ENCODE assay signal across 8 mouse cellular contexts in the genomic region with DNA sequence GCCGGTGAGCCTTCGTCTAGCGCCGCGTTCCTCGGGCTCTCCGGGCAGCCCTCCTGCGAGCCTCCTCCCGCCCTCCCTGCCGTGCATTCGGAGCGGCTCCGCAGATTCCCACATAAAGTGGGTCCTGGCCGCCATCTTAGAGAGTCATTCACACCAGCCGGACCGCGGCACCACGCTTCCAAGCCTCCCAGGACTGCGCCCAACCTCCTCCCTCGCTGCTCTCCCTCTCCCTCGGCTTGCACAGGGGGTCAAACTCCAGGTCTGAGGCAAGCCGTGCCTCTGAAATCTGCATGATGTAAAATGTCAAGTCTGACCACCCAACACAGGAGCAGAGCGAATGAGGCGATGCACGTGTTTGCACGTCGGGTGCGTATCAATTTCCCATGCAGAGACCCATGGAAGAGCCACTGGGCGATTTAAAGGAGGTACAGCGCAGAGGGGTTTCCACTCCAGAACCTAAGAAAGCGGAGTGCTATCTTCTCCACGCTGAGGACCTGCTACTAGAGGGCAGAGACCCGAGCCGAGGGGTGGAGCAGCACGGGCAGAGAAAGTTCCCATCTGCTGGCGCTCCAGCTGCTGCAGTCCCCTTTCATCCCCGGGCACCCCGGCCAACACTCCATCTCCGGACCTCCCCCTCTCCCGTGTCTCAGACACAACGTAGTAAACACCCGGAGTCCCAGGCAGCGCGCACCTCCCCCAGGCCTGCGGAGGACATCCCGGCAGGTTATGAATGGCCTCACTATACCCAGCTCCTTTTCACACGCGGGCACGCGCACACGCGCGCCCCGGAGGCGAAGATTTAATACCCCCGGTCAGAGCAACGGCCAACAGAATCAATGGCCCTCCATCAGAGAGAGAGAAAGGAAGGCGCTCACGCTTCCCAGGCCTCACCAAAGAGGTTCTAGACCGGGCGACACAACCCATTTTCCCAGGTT. TPM values are rescaled to one million over a fixed set of nuclear protein-coding genes. Genes with fewer than 3 reads are reported as not detected.
DNase-seq lines count a peak whose midpoint lies in the region; ATAC-seq lines count a peak whose summit lies in the region.

No protein-coding gene starts in this region.

- H3K4me2 ChIP-seq in hindbrain, embryonic 16.5 days (ENCODE audit: low read length) = peak overlapping the region; percentile 72

- no peaks in the 10 kb centered on the region for H3K36me3 ChIP-seq in hindbrain, embryonic 16.5 days (ENCODE audit: control insufficient read depth, insufficient read depth, low read length)
- H3K36me3 ChIP-seq in megakaryocyte, embryonic 14.5 days (replicated peaks; ENCODE audit: low read length) = no peaks in the 10 kb centered on the region

- peak overlapping the region; percentile 96 for H3K4me3 ChIP-seq in hindbrain, embryonic 16.5 days (ENCODE audit: low read length)
- peak overlapping the region; percentile 98 for H3K4me3 ChIP-seq in megakaryocyte, embryonic 14.5 days (replicated peaks)

- peak; percentile 75 for ATAC-seq in hindbrain, embryonic 16.5 days
- ATAC-seq in activated CD4-positive, CD25-positive, alpha-beta regulatory T cell, adult 4 months = no peak

- H3K9me3 ChIP-seq in hindbrain, embryonic 16.5 days (ENCODE audit: control insufficient read depth, low read length) = no peaks in the 10 kb centered on the region
- H3K9me3 ChIP-seq in megakaryocyte, embryonic 14.5 days = no peaks in the 10 kb centered on the region

- WGBS in hindbrain, embryonic 16.5 days = under 1% methylated on average over 61 of the region's 61 CpGs

- DNase-seq in adrenal gland, adult 18-20 months (ENCODE audit: low spot score in 2 of 2) = peak; percentile 57 to 60
- peak; percentile 77 to 79 for DNase-seq in cerebellum, postnatal 25 days
- DNase-seq in frontal cortex, postnatal 25 days (ENCODE audit: low spot score in 2 of 2) = peak; percentile 32 to 51
- peak; percentile 56 to 68 for DNase-seq in left cerebral cortex, adult 8-10 months (ENCODE audit: low spot score in 2 of 2)
- peak; percentile 63 to 64 for DNase-seq in right cerebral cortex, postnatal 36 days (ENCODE audit: low spot score in 2 of 2)

- H3K9ac ChIP-seq in hindbrain, embryonic 16.5 days (ENCODE audit: low read depth, low read length) = peak overlapping the region; percentile 97

- no peaks in the 10 kb centered on the region for H3K27me3 ChIP-seq in hindbrain, embryonic 16.5 days (replicated peaks; ENCODE audit: control insufficient read depth, insufficient read depth, low read length)
- no peaks in the 10 kb centered on the region for H3K27me3 ChIP-seq in megakaryocyte, embryonic 14.5 days (replicated peaks)

- H3K27ac ChIP-seq in hindbrain, embryonic 16.5 days (ENCODE audit: low read depth, low read length) = peak overlapping the region; percentile 97

- H3K4me1 ChIP-seq in hindbrain, embryonic 16.5 days (ENCODE audit: control insufficient read depth, insufficient read depth, low read depth, low read length) = peaks cover 27% of the 10 kb centered on the region
- peaks cover 63% of the 10 kb centered on the region for H3K4me1 ChIP-seq in megakaryocyte, embryonic 14.5 days

RNA-seq across cellular contexts. Expression of gene Spen, which starts 1.8 kb away (rescaled TPM):
- total RNA-seq in adrenal gland, adult 18-20 months (2021) = 10 to 100 TPM; 49.4 to 53.7 TPM
- polyA plus RNA-seq in hindbrain, embryonic 16.5 days (2015; fragmentation: Nextera tagmentation; extraction: Ambion mirVana) = 10.1 and 11.8 TPM in 2 replicates
- total RNA-seq in left cerebral cortex, adult 8-10 months (2022) = 10 to 100 TPM; 57.2 to 66.6 (median 62.1) TPM
- 101 and 202 TPM in 2 replicates for polyA plus RNA-seq in megakaryocyte, embryonic 14.5 days (2012; ENCODE audit: insufficient read depth, low replicate concordance)
- polyA plus RNA-seq in activated CD4-positive, CD25-positive, alpha-beta regulatory T cell, adult 4 months (2017; shearing (Covaris generic)) = 10 to 100 TPM in 1 of 2 experiments, 1 to 10 TPM in 1; 9.3 to 15.9 TPM
